Mouse (Mus musculus) heart, adult 8-10 months (tissue): ENCODE results near the gene Pelo. TPM values are rescaled to one million over a fixed set of nuclear protein-coding genes. Genes with fewer than 3 reads are reported as not detected.

Experiments
- DNase-seq: peaks from one replicate; pipeline ENCODE4 v3.0.0; 2022; ENCODE audit warnings: low spot score
- total RNA-seq, 4 experiments: library from RNA; stranded (reverse); gene quantifications; 2 replicates each; pipeline ENCODE4 v1.2.4; 2022

The Pelo gene
- 10 to 100 TPM; 14.1 to 19.2 (median 17.9) TPM for total RNA-seq

- peak; percentile 96 for DNase-seq
These were observed at the start of gene Pelo for GRCm38 (mm10) chr13:115090069-115090976. Pelo (minus strand) TSS chr13:115090186.

GRCm38 (mm10) chr13:115138513-115138912 is 48.5 kb upstream of the Pelo start:
- DNase-seq: no peak

GRCm38 (mm10) chr13:115136761-115137160 is 46.8 kb upstream of the Pelo start:
- DNase-seq: no peak

GRCm38 (mm10) chr13:115132435-115132834 is 42.4 kb upstream of the Pelo start:
- peak; percentile 26 for DNase-seq

- no peak for DNase-seq
These were observed 41.4 kb upstream of the Pelo start for GRCm38 (mm10) chr13:115131381-115131780.

- no peak for DNase-seq
These were observed 40.0 kb upstream of the Pelo start for GRCm38 (mm10) chr13:115130035-115130434.

GRCm38 (mm10) chr13:115127826-115128225 is 37.8 kb upstream of the Pelo start:
- no peak for DNase-seq

- no peak for DNase-seq
These were observed 36.5 kb upstream of the Pelo start for GRCm38 (mm10) chr13:115126534-115126933.

- DNase-seq: peak; percentile 54
These were observed 35.1 kb upstream of the Pelo start for GRCm38 (mm10) chr13:115125130-115125529.

- no peak for DNase-seq
These were observed 34.5 kb upstream of the Pelo start for GRCm38 (mm10) chr13:115124521-115124920.

- peak; percentile 71 for DNase-seq
These were observed 28.8 kb upstream of the Pelo start for GRCm38 (mm10) chr13:115118756-115119155.

GRCm38 (mm10) chr13:115118195-115118594 is 28.2 kb upstream of the Pelo start:
- no peak for DNase-seq

GRCm38 (mm10) chr13:115116930-115117621 is 27.1 kb upstream of the Pelo start:
- DNase-seq: no peak

- DNase-seq: no peak
These were observed 19.6 kb upstream of the Pelo start for GRCm38 (mm10) chr13:115109628-115110027.

- no peak for DNase-seq
These were observed 17.4 kb upstream of the Pelo start for GRCm38 (mm10) chr13:115107436-115107835.

GRCm38 (mm10) chr13:115106183-115106582 is 16.2 kb upstream of the Pelo start:
- DNase-seq: peak; percentile 74

GRCm38 (mm10) chr13:115102754-115103153 is 12.8 kb upstream of the Pelo start:
- DNase-seq: no peak

GRCm38 (mm10) chr13:115101355-115102191 is 11.6 kb upstream of the Pelo start, which contains the start of the genes Gm49395 and Itga1:
Gm49395 (minus strand) TSS chr13:115101921.
Itga1 (minus strand) TSS chr13:115101964.
- DNase-seq: peak; percentile 91

GRCm38 (mm10) chr13:115100381-115101177 is 10.6 kb upstream of the Pelo start:
- no peak for DNase-seq

- DNase-seq: no peak
These were observed 9.4 kb upstream of the Pelo start for GRCm38 (mm10) chr13:115099381-115099780.

- no peak for DNase-seq
These were observed 8.2 kb upstream of the Pelo start for GRCm38 (mm10) chr13:115098227-115098626.
